Mouse (Mus musculus): ENCODE measurements around the gene E330009J07Rik. TPM values are rescaled to one million over a fixed set of nuclear protein-coding genes. Genes with fewer than 3 reads are reported as not detected.
A peak's percentile ranks its signal among the peaks of the same experiment; 100 is the strongest.

Gene E330009J07Rik
- total and polyA plus RNA-seq, 2 experiments, result 4.1 to 6.5 TPM

GRCm38 (mm10) chr6:40441755-40442154 lies 5.8 kb upstream of the E330009J07Rik start:
- H3K4me1 ChIP-seq (ENCODE audit: control insufficient read depth, insufficient read depth, low read length), result no peaks in the 10 kb centered on the region
- H3K4me3 ChIP-seq (ENCODE audit: insufficient read depth, low read depth, low read length), result no peak overlapping the region
- WGBS, result 19% methylated on average over 3 of the region's 3 CpGs
- H3K9ac ChIP-seq (ENCODE audit: low read depth, low read length), result no peak overlapping the region
- H3K27ac ChIP-seq (replicated peaks; ENCODE audit: insufficient read depth, low read depth, low read length), result no peak overlapping the region
- 0 out of 2 replicates have a peak, but pooled peaks cover 5% of the 10 kb centered on the region for H3K27me3 ChIP-seq (ENCODE audit: control insufficient read depth, insufficient read depth, low read length)
- no peak for DNase-seq (ENCODE audit: extremely low read depth, low read depth, low spot score)
- H3K79me2 ChIP-seq (ENCODE audit: control insufficient read depth, insufficient read depth, low read length), result no peaks in the 10 kb centered on the region
- TF ChIP-seq CTCF (IDR thresholded peaks at IDR 0.05; ENCODE audit: low read depth, low read length), result no peak; the same call in 1 of the 2 replicates
- no peak for TF ChIP-seq POLR2A (IDR thresholded peaks at IDR 0.05; ENCODE audit: extremely low read depth, insufficient read depth, low read length)
- no peaks in the 10 kb centered on the region for H3K36me3 ChIP-seq (ENCODE audit: control insufficient read depth, insufficient read depth, low read length)

- Histone ChIP-seq H3K4me3 (ENCODE audit: insufficient read depth, low read depth, low read length) (no peak overlapping the region), H3K79me2 (ENCODE audit: control insufficient read depth, insufficient read depth, low read length) (no peaks in the 10 kb centered on the region), H3K27me3 (ENCODE audit: control insufficient read depth, insufficient read depth, low read length) (0 out of 2 replicates have a peak, but pooled peaks cover 5% of the 10 kb centered on the region), H3K9ac (ENCODE audit: low read depth, low read length) (no peak overlapping the region), H3K27ac (replicated peaks; ENCODE audit: insufficient read depth, low read depth, low read length) (no peak overlapping the region), H3K4me1 (ENCODE audit: control insufficient read depth, insufficient read depth, low read length) (no peaks in the 10 kb centered on the region), H3K36me3 (ENCODE audit: control insufficient read depth, insufficient read depth, low read length) (no peaks in the 10 kb centered on the region)
- TF ChIP-seq CTCF (IDR thresholded peaks at IDR 0.05; ENCODE audit: low read depth, low read length), result no peak
- TF ChIP-seq POLR2A (IDR thresholded peaks at IDR 0.05; ENCODE audit: extremely low read depth, insufficient read depth, low read length), result no peak
- WGBS, result 65% methylated on average over 3 of the region's 3 CpGs
- no peak for DNase-seq (ENCODE audit: extremely low read depth, low read depth, low spot score)
Measured at GRCm38 (mm10) chr6:40441276-40441675, 5.3 kb upstream of the E330009J07Rik start.

GRCm38 (mm10) chr6:40439731-40440130 lies 3.8 kb upstream of the E330009J07Rik start:
- Histone ChIP-seq H3K9ac (ENCODE audit: low read depth, low read length) (no peak overlapping the region), H3K4me1 (ENCODE audit: control insufficient read depth, insufficient read depth, low read length) (no peaks in the 10 kb centered on the region), H3K27me3 (ENCODE audit: control insufficient read depth, insufficient read depth, low read length) (0 out of 2 replicates have a peak, but pooled peaks cover 5% of the 10 kb centered on the region), H3K36me3 (ENCODE audit: control insufficient read depth, insufficient read depth, low read length) (no peaks in the 10 kb centered on the region), H3K27ac (replicated peaks; ENCODE audit: insufficient read depth, low read depth, low read length) (no peak overlapping the region), H3K79me2 (ENCODE audit: control insufficient read depth, insufficient read depth, low read length) (no peaks in the 10 kb centered on the region; the same call in 1 of the 2 replicates), H3K4me3 (ENCODE audit: insufficient read depth, low read depth, low read length) (no peak overlapping the region)
- no peak for DNase-seq (ENCODE audit: extremely low read depth, low read depth, low spot score)
- 49% methylated on average over 12 of the region's 12 CpGs for WGBS
- TF ChIP-seq POLR2A (IDR thresholded peaks at IDR 0.05; ENCODE audit: extremely low read depth, insufficient read depth, low read length) (no peak), CTCF (IDR thresholded peaks at IDR 0.05; ENCODE audit: low read depth, low read length) (no peak)

- Histone ChIP-seq H3K79me2 (ENCODE audit: control insufficient read depth, insufficient read depth, low read length) (no peaks in the 10 kb centered on the region; the same call in 1 of the 2 replicates), H3K4me1 (ENCODE audit: control insufficient read depth, insufficient read depth, low read length) (no peaks in the 10 kb centered on the region), H3K9ac (ENCODE audit: low read depth, low read length) (no peak within 1 kb of the TSS), H3K4me3 (ENCODE audit: insufficient read depth, low read depth, low read length) (no peak within 1 kb of the TSS), H3K27me3 (ENCODE audit: control insufficient read depth, insufficient read depth, low read length) (0 out of 2 replicates have a peak, but pooled peaks cover 5% of the 10 kb centered on the region), H3K27ac (replicated peaks; ENCODE audit: insufficient read depth, low read depth, low read length) (no peak within 1 kb of the TSS), H3K36me3 (ENCODE audit: control insufficient read depth, insufficient read depth, low read length) (no peaks in the 10 kb centered on the region)
- no peak for TF ChIP-seq POLR2A (IDR thresholded peaks at IDR 0.05; ENCODE audit: extremely low read depth, insufficient read depth, low read length)
- no peak for TF ChIP-seq CTCF (IDR thresholded peaks at IDR 0.05; ENCODE audit: low read depth, low read length)
- WGBS, result 72% methylated on average over 5 of the region's 5 CpGs
- no peak for DNase-seq (ENCODE audit: extremely low read depth, low read depth, low spot score)
Measured at GRCm38 (mm10) chr6:40438936-40439335, 3.0 kb upstream of the E330009J07Rik start, which contains the start of gene Wee2. TSS of gene Wee2 (plus strand) at chr6:40439088.

- Histone ChIP-seq H3K4me1 (ENCODE audit: control insufficient read depth, insufficient read depth, low read length) (peaks cover 5% of the 10 kb centered on the region), H3K4me3 (ENCODE audit: insufficient read depth, low read depth, low read length) (peak overlapping the region; percentile 92), H3K27ac (replicated peaks; ENCODE audit: insufficient read depth, low read depth, low read length) (no peak overlapping the region), H3K27me3 (ENCODE audit: control insufficient read depth, insufficient read depth, low read length) (no peaks in the 10 kb centered on the region), H3K36me3 (ENCODE audit: control insufficient read depth, insufficient read depth, low read length) (no peaks in the 10 kb centered on the region), H3K79me2 (ENCODE audit: control insufficient read depth, insufficient read depth, low read length) (no peaks in the 10 kb centered on the region; the same call in 1 of the 2 replicates), H3K9ac (ENCODE audit: low read depth, low read length) (peak overlapping the region; percentile 91)
- WGBS, result under 1% methylated on average over 72 of the region's 72 CpGs
- no peak for DNase-seq (ENCODE audit: extremely low read depth, low read depth, low spot score)
- TF ChIP-seq POLR2A (IDR thresholded peaks at IDR 0.05; ENCODE audit: extremely low read depth, insufficient read depth, low read length) (no peak), CTCF (IDR thresholded peaks at IDR 0.05; ENCODE audit: low read depth, low read length) (no peak)
Measured at GRCm38 (mm10) chr6:40435151-40436046, 536 bp downstream of the E330009J07Rik start.

Data from liver, adult 2 months (tissue).